Mouse (Mus musculus): Measurements from ENCODE around the gene Prpf40a. TPM values are rescaled to one million over a fixed set of nuclear protein-coding genes. Genes with fewer than 3 reads are reported as not detected.

Prpf40a gene
- total and polyA plus RNA-seq, 3 experiments = 27.5 to 215 (median 121) TPM

- H3K4me3 ChIP-seq (ENCODE audit: low read depth, low read length) = no peak overlapping the region
- H3K36me3 ChIP-seq (replicated peaks) = peaks cover 36% of the 10 kb centered on the region
- H3K27me3 ChIP-seq (ENCODE audit: insufficient read depth, low read length) = no peaks in the 10 kb centered on the region
- DNase-seq (ENCODE audit: low spot score) (no peak), ATAC-seq (ENCODE audit: extremely low read depth, insufficient number of reproducible peaks, low FRiP score, poor library complexity, severe bottlenecking) (no peak; the same call in 1 of the 2 replicates)
- peaks cover 17% of the 10 kb centered on the region for H3K4me1 ChIP-seq (ENCODE audit: insufficient read depth, low read depth, low read length)
- no peaks in the 10 kb centered on the region for H3K9me3 ChIP-seq (replicated peaks)
- no peak for TF ChIP-seq CTCF (IDR thresholded peaks at IDR 0.05; ENCODE audit: low read depth, low read length)
- no peak for TF ChIP-seq GATA1 (IDR thresholded peaks at IDR 0.05; ENCODE audit: borderline replicate concordance, low read length)
- TF ChIP-seq POLR2AphosphoS5 (IDR thresholded peaks at IDR 0.05; ENCODE audit: insufficient replicate concordance, low read depth, low read length) = no peak
- TF ChIP-seq GATA2 (IDR thresholded peaks at IDR 0.05; ENCODE audit: borderline replicate concordance, low read depth, low read length) = no peak
- no peak for TF ChIP-seq TAL1 (conservative IDR thresholded peaks at IDR 0.05; ENCODE audit: low read depth, low read length)
Measured at GRCm38 (mm10) chr2:53200164-53200885, 9.2 kb upstream of the Prpf40a start.

GRCm38 (mm10) chr2:53199203-53199602 is 8.1 kb upstream of the Prpf40a start:
- peaks cover 16% of the 10 kb centered on the region for H3K4me1 ChIP-seq (ENCODE audit: insufficient read depth, low read depth, low read length)
- TF ChIP-seq CTCF (IDR thresholded peaks at IDR 0.05; ENCODE audit: low read depth, low read length) (no peak), POLR2AphosphoS5 (IDR thresholded peaks at IDR 0.05; ENCODE audit: insufficient replicate concordance, low read depth, low read length) (no peak), GATA1 (IDR thresholded peaks at IDR 0.05; ENCODE audit: borderline replicate concordance, low read length) (no peak), GATA2 (IDR thresholded peaks at IDR 0.05; ENCODE audit: borderline replicate concordance, low read depth, low read length) (no peak), TAL1 (conservative IDR thresholded peaks at IDR 0.05; ENCODE audit: low read depth, low read length) (no peak)
- H3K36me3 ChIP-seq (replicated peaks) = peaks cover 37% of the 10 kb centered on the region
- DNase-seq (ENCODE audit: low spot score) (no peak), ATAC-seq (ENCODE audit: extremely low read depth, insufficient number of reproducible peaks, low FRiP score, poor library complexity, severe bottlenecking) (no peak)
- no peaks in the 10 kb centered on the region for H3K27me3 ChIP-seq (ENCODE audit: insufficient read depth, low read length)
- H3K4me3 ChIP-seq (ENCODE audit: low read depth, low read length) = no peak overlapping the region
- no peaks in the 10 kb centered on the region for H3K9me3 ChIP-seq (replicated peaks)

DNA sequence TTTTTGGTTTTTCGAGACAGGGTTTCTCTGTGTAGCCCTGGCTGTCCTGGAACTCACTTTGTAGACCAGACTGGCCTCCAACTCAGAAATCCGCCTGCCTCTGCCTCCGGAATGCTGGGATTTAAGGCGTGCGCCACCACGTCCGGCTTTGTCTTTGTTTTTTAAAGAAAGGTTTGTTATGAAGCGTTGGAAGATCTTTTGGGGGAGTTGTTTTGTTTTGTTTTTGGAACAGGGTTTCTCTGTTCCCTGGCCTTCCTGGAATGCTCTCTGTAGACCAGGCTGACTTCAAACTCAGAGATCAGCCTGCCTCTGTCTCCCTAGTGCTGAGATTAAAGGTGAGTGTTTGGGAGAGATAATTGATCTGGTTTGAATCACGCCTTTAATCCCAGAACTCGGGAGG is 5.3 kb upstream of the Prpf40a start:
- ATAC-seq (ENCODE audit: extremely low read depth, insufficient number of reproducible peaks, low FRiP score, poor library complexity, severe bottlenecking) (no peak), DNase-seq (ENCODE audit: low spot score) (no peak)
- no peaks in the 10 kb centered on the region for H3K27me3 ChIP-seq (ENCODE audit: insufficient read depth, low read length)
- TF ChIP-seq GATA1 (IDR thresholded peaks at IDR 0.05; ENCODE audit: borderline replicate concordance, low read length) (no peak), GATA2 (IDR thresholded peaks at IDR 0.05; ENCODE audit: borderline replicate concordance, low read depth, low read length) (no peak), CTCF (IDR thresholded peaks at IDR 0.05; ENCODE audit: low read depth, low read length) (no peak), TAL1 (conservative IDR thresholded peaks at IDR 0.05; ENCODE audit: low read depth, low read length) (no peak), POLR2AphosphoS5 (IDR thresholded peaks at IDR 0.05; ENCODE audit: insufficient replicate concordance, low read depth, low read length) (no peak)
- H3K36me3 ChIP-seq (replicated peaks) = peaks cover 33% of the 10 kb centered on the region
- H3K9me3 ChIP-seq (replicated peaks) = no peaks in the 10 kb centered on the region
- H3K4me1 ChIP-seq (ENCODE audit: insufficient read depth, low read depth, low read length) = peaks cover 18% of the 10 kb centered on the region
- no peak overlapping the region for H3K4me3 ChIP-seq (ENCODE audit: low read depth, low read length)

GRCm38 (mm10) chr2:53192386-53192785 is 1.3 kb upstream of the Prpf40a start:
- H3K9me3 ChIP-seq (replicated peaks) = no peaks in the 10 kb centered on the region
- peaks cover 18% of the 10 kb centered on the region for H3K4me1 ChIP-seq (ENCODE audit: insufficient read depth, low read depth, low read length)
- DNase-seq (ENCODE audit: low spot score) (peak; percentile 5), ATAC-seq (ENCODE audit: extremely low read depth, insufficient number of reproducible peaks, low FRiP score, poor library complexity, severe bottlenecking) (no peak)
- TF ChIP-seq POLR2AphosphoS5 (IDR thresholded peaks at IDR 0.05; ENCODE audit: insufficient replicate concordance, low read depth, low read length) (no peak), GATA1 (IDR thresholded peaks at IDR 0.05; ENCODE audit: borderline replicate concordance, low read length) (no peak)
- H3K4me3 ChIP-seq (ENCODE audit: low read depth, low read length) = peak overlapping the region; percentile 79
- H3K27me3 ChIP-seq (ENCODE audit: insufficient read depth, low read length) = no peaks in the 10 kb centered on the region
- peaks cover 26% of the 10 kb centered on the region for H3K36me3 ChIP-seq (replicated peaks)

DNA sequence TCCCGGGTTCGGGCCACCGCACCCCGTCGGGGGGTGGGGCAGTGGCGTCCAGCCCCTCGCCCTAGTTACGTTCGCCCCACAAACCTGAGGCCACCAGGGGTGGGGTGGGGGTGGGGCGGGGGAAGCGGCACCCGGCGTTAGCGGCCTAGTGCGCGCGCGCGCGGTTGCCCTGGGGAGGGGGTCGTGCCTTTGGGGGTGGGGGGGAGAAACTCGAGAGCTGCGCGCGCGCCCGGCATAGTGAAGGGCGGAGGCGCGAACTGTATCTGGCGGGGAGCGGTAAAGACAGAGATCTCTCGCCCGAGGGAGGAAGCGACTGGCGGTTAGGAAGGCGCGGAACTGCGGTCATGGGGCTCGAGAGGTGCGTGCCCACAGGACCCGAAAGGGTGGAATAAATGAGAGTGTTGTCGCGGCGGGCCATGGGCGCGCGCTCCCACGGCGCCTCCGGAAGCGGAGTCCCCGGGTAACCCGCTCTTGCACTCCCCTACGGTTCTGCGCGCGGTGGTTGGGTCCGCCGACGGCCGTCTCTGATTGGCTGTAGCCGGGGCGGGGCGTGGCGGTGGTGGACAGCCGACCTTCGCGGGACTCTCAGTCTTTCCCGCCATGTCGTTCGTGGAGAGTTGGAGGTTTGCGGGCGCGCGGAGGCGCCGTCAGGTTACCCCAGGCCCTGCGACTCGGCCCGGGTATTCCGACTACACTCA is 588 bp upstream of the Prpf40a start, which contains the start of gene Arl6ip6:
Gene Arl6ip6 (plus strand): TSS at position 204 of the 698 bp plus-strand sequence.
- Histone ChIP-seq H3K27me3 (ENCODE audit: insufficient read depth, low read length) (no peaks in the 10 kb centered on the region), H3K4me3 (ENCODE audit: low read depth, low read length) (peak within 1 kb of the TSS; percentile 79), H3K36me3 (replicated peaks) (peaks cover 30% of the 10 kb centered on the region), H3K9me3 (replicated peaks) (no peaks in the 10 kb centered on the region), H3K4me1 (ENCODE audit: insufficient read depth, low read depth, low read length) (peaks cover 18% of the 10 kb centered on the region)
- 0 out of 2 replicates have a peak, but pooled peaks have one; percentile 29 for TF ChIP-seq POLR2AphosphoS5 (IDR thresholded peaks at IDR 0.05; ENCODE audit: insufficient replicate concordance, low read depth, low read length)
- no peak for TF ChIP-seq TAL1 (conservative IDR thresholded peaks at IDR 0.05; ENCODE audit: low read depth, low read length)
- ATAC-seq (ENCODE audit: extremely low read depth, insufficient number of reproducible peaks, low FRiP score, poor library complexity, severe bottlenecking) (peak; percentile 64), DNase-seq (ENCODE audit: low spot score) (peak; percentile 87)

GRCm38 (mm10) chr2:53189811-53190210 is 1.3 kb downstream of the Prpf40a start:
- Histone ChIP-seq H3K27me3 (ENCODE audit: insufficient read depth, low read length) (no peaks in the 10 kb centered on the region), H3K36me3 (replicated peaks) (peaks cover 23% of the 10 kb centered on the region), H3K4me3 (ENCODE audit: low read depth, low read length) (peak overlapping the region; percentile 79), H3K9me3 (replicated peaks) (no peaks in the 10 kb centered on the region), H3K4me1 (ENCODE audit: insufficient read depth, low read depth, low read length) (peaks cover 13% of the 10 kb centered on the region)
- ATAC-seq (ENCODE audit: extremely low read depth, insufficient number of reproducible peaks, low FRiP score, poor library complexity, severe bottlenecking) (no peak), DNase-seq (ENCODE audit: low spot score) (no peak)
- TF ChIP-seq TAL1 (conservative IDR thresholded peaks at IDR 0.05; ENCODE audit: low read depth, low read length) (no peak), GATA1 (IDR thresholded peaks at IDR 0.05; ENCODE audit: borderline replicate concordance, low read length) (no peak), CTCF (IDR thresholded peaks at IDR 0.05; ENCODE audit: low read depth, low read length) (no peak), POLR2AphosphoS5 (IDR thresholded peaks at IDR 0.05; ENCODE audit: insufficient replicate concordance, low read depth, low read length) (no peak), GATA2 (IDR thresholded peaks at IDR 0.05; ENCODE audit: borderline replicate concordance, low read depth, low read length) (no peak)
